Mouse (Mus musculus): Measurements from ENCODE around the gene Ccdc170. TPM values are rescaled to one million over a fixed set of nuclear protein-coding genes. Genes with fewer than 3 reads are reported as not detected.
"Not testable (repeated sequence)": the region's sequence is repeated elsewhere in the genome, so short reads cannot be mapped to it uniquely, and the experiment has no call there.

Ccdc170 gene
- polyA plus RNA-seq (2015; fragmentation: Nextera tagmentation; extraction: Ambion mirVana) = not detected in 2 replicates

DNA sequence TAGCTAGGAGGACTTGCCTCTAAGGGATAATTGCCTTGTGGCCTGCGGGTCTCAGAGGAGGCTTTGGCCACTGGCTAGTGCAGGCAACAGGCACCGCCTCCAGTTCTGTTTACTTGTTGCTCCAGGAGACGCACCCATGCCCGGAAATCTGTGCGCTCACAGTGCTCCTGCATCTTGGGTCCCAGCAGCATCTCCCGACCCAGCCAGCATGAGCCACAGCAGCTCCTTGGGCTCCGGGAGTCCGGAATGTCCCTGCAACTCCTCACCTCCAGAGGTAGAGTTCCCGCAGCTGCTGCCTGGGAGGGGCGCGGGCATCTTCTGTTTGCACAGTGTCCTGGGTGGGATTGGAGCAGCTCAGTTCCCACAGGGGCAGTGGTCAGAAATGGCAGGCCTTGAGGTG is at the start of gene Ccdc170:
Gene Ccdc170 (plus strand): TSS at position 148 of the 400 bp plus-strand sequence.
- Histone ChIP-seq H3K27me3 (no peaks in the 10 kb centered on the region), H3K9me3 (replicated peaks) (no peaks in the 10 kb centered on the region), H3K36me3 (no peaks in the 10 kb centered on the region), H3K4me1 (replicated peaks) (no peaks in the 10 kb centered on the region), H3K27ac (no peak within 1 kb of the TSS), H3K4me2 (no peak within 1 kb of the TSS), H3K9ac (no peak within 1 kb of the TSS), H3K4me3 (replicated peaks) (no peak within 1 kb of the TSS)
- ATAC-seq (ENCODE audit: low read depth) (no peak), DNase-seq (no peak)
- 58% methylated on average over 11 of the region's 11 CpGs for whole genome bisulfite sequencing (ENCODE audit: insufficient replicate concordance)

DNA sequence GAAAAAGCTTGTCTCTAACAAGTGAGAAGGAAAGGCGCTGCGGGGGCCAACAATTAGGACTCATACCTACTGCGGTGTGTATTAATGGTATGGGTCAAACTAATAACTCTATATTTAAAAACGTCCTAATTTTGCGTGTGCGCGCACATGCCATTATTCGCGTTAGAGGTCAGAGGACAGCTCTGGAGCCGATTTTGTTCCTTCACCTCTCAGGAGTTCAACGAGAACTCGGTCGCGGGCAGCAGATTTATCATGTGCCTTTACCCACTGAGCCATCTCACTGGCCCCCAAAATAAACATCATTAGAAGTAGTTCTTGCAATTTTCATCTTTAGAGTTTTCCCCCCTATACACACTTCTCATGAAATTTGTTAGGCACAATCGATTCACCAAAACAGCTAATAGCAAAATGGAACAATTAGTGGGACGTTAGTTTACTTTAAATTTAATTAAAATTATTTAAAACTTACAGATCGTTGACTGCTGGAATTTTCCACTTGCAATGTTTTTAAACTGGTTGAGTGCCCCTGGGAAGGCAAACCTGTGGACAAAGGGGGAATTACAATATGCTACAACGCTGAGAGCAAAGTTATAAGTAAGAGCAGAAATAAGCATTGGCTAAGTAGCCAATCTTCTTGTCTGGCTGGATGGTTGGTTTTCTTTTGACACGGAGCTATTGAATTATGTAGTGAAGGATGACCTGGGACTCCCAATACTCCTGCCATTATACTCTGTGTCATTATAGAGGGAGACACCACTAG is 49.1 kb upstream of the Ccdc170 start:
- Histone ChIP-seq H3K36me3 (peaks cover 32% of the 10 kb centered on the region), H3K4me3 (replicated peaks) (peak overlapping the region; percentile 76), H3K9ac (peak overlapping the region; percentile 87), H3K9me3 (replicated peaks) (no peaks in the 10 kb centered on the region), H3K27ac (peak overlapping the region; percentile 92), H3K27me3 (no peaks in the 10 kb centered on the region), H3K4me1 (replicated peaks) (peaks cover 39% of the 10 kb centered on the region), H3K4me2 (peak overlapping the region; percentile 72)
- ATAC-seq (ENCODE audit: low read depth) = no peak
- 5% methylated on average over 19 of the region's 19 CpGs for WGBS (ENCODE audit: insufficient replicate concordance)
- DNase-seq = peak; percentile 23

DNA sequence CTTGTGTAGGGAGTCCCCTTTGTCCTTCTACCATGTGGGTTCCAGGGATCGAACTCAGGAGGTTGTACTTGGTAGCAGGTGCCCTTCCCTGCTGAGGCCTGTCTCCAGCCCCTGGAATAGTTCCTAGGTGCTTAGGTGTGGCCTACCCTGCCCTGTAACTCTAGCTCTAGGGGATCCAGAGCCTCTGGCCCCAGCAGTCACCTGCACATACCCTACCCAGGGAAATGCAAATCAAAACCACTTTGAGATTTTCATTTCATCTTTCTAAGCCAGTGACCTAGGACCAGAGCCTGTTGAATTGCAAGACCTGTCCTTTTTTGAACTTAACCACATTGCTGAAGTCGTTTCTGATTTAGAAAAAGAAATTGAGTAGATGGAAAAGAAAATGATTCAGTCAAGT is 48.4 kb upstream of the Ccdc170 start:
- DNase-seq; H3K9me3 ChIP-seq (replicated peaks); H3K27me3 ChIP-seq; ATAC-seq (ENCODE audit: low read depth); H3K27ac ChIP-seq: not testable (repeated sequence)
- peak overlapping the region; percentile 87 for H3K9ac ChIP-seq
- peaks cover 39% of the 10 kb centered on the region for H3K4me1 ChIP-seq (replicated peaks)
- H3K36me3 ChIP-seq = peaks cover 33% of the 10 kb centered on the region
- H3K4me2 ChIP-seq = peak overlapping the region; percentile 72
- H3K4me3 ChIP-seq (replicated peaks) = peak overlapping the region; percentile 76
- 90% methylated on average over 2 of the region's 2 CpGs for WGBS (ENCODE audit: insufficient replicate concordance)

DNA sequence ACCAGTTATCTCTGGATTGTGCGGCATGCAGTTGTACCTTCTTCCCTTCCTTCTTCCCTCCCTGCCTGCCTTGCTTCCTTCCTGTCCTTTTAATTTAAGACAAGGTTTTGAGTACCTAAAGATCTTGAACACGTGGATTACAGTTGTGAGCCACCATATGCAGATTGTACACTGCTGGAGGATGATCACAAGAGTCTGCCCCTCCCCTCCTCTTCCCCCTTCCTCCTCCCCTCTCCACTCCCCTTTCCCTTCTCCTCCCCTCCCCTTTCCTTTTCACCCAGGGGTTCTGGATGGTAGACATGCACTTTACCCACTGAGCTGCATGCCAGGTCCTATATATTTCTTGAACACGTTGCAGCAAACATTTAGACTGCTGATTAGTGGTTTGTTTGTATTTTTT is 46.9 kb upstream of the Ccdc170 start:
- DNase-seq = no peak
- Histone ChIP-seq H3K9ac (no peak overlapping the region), H3K27ac (no peak overlapping the region), H3K4me1 (replicated peaks) (peaks cover 30% of the 10 kb centered on the region), H3K27me3 (no peaks in the 10 kb centered on the region), H3K4me3 (replicated peaks) (no peak overlapping the region), H3K9me3 (replicated peaks) (no peaks in the 10 kb centered on the region), H3K36me3 (peaks cover 48% of the 10 kb centered on the region), H3K4me2 (no peak overlapping the region)
- 65% methylated on average over 3 of the region's 3 CpGs for WGBS (ENCODE audit: insufficient replicate concordance)
- no peak for ATAC-seq (ENCODE audit: low read depth)

DNA sequence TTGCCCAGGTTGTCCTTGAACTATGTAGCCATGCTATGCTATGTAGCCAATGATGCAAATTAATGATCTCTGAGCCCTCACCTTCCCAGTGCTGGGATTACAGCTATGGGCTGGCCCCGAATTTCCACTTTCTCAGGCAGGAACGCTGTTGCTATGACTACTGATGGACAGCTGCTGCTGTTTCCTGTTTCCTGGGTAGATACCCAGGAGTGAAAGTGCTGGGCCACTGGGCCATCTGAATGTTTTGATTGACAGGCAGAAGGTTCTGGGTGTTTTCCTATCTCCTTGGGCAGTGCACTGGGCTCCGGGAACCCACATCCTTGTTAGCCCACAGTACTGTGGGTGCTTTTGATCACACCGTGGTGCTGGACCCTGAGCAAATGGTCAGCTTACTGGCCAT is 25.9 kb upstream of the Ccdc170 start:
- Histone ChIP-seq H3K9ac (no peak overlapping the region), H3K4me3 (replicated peaks) (no peak overlapping the region), H3K27me3 (no peaks in the 10 kb centered on the region), H3K9me3 (replicated peaks) (no peaks in the 10 kb centered on the region), H3K36me3 (peaks cover 34% of the 10 kb centered on the region), H3K27ac (no peak overlapping the region), H3K4me1 (replicated peaks) (no peaks in the 10 kb centered on the region), H3K4me2 (no peak overlapping the region)
- DNase-seq = no peak
- 17% methylated on average over 4 of the region's 4 CpGs for WGBS (ENCODE audit: insufficient replicate concordance)
- ATAC-seq (ENCODE audit: low read depth) = 0 out of 2 replicates have a peak, but pooled peaks have one; percentile 40

DNA sequence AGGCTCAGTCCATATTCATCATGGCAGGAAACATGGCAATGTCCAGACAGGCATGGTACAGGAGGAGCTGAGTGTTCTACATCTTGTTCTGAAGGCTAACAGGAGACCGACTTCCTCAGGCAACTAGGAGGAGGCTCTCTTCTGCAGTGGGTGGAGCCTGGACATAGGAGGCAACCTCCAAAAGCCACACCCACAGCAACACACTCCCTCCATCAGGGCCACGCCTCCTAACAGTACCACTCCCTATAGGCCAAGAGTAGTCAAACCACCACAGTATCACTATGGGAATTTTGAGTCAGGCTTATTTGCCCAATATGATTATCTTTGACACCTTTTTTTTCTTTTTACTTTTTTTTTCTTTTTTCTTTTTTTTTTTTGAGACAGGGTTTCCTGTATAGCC is 22.1 kb upstream of the Ccdc170 start:
- 74% methylated on average over 2 of the region's 2 CpGs for WGBS (ENCODE audit: insufficient replicate concordance)
- H3K4me2 ChIP-seq = no peak overlapping the region
- H3K27me3 ChIP-seq = no peaks in the 10 kb centered on the region
- no peaks in the 10 kb centered on the region for H3K9me3 ChIP-seq (replicated peaks)
- H3K4me3 ChIP-seq (replicated peaks) = no peak overlapping the region
- H3K4me1 ChIP-seq (replicated peaks) = no peaks in the 10 kb centered on the region
- ATAC-seq (ENCODE audit: low read depth) (peak; percentile 83), DNase-seq (no peak)
- peaks cover 5% of the 10 kb centered on the region for H3K36me3 ChIP-seq
- no peak overlapping the region for H3K9ac ChIP-seq
- H3K27ac ChIP-seq = no peak overlapping the region

DNA sequence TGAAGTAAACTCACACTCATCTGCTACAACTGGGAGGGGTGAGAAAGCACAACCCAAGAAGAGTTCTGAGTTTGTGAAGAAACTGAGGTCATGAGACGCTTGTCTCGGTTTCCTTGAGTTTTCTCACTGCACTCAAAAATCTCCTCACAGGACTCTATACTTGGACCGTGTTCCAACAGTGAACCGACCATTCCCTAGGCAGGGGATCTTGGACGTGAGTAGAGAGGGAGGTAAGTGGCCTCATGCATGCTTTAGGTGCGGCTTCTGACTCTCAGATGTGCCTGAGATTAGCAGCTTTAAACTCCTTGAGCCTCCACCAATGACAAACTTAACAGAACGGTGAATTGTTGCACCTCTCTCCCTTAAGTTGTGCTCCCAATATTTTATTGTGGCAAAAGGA is 16.5 kb upstream of the Ccdc170 start:
- H3K4me1 ChIP-seq (replicated peaks) = no peaks in the 10 kb centered on the region
- DNase-seq (no peak), ATAC-seq (ENCODE audit: low read depth) (no peak)
- no peak overlapping the region for H3K27ac ChIP-seq
- H3K36me3 ChIP-seq = no peaks in the 10 kb centered on the region
- H3K4me3 ChIP-seq (replicated peaks) = no peak overlapping the region
- H3K9ac ChIP-seq = no peak overlapping the region
- no peak overlapping the region for H3K4me2 ChIP-seq
- no peaks in the 10 kb centered on the region for H3K9me3 ChIP-seq (replicated peaks)
- 69% methylated on average over 7 of the region's 7 CpGs for WGBS (ENCODE audit: insufficient replicate concordance)
- no peaks in the 10 kb centered on the region for H3K27me3 ChIP-seq

DNA sequence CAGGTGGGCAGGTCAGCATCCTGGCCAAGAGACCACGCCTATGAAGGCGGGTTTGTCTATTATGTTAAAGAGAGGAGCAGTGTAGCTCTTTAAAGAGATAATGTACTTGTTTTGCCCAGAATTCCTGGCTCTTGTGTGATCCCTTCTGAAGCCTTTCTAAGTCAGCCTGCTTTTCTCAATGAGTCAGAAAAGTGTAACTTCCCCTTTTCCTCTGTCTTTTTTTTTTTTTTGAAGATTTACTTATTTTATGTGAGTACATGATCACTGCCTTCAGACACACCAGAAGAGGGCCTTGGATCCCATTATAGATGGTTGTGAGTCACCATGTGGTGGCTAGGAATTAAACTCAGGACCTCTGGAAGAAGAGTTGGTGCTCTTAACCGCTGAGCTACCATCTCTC is 12.9 kb upstream of the Ccdc170 start:
- H3K27me3 ChIP-seq = no peaks in the 10 kb centered on the region
- no peak overlapping the region for H3K4me3 ChIP-seq (replicated peaks)
- H3K4me1 ChIP-seq (replicated peaks) = no peaks in the 10 kb centered on the region
- no peaks in the 10 kb centered on the region for H3K36me3 ChIP-seq
- H3K4me2 ChIP-seq = no peak overlapping the region
- WGBS (ENCODE audit: insufficient replicate concordance) = 54% methylated on average over 3 of the region's 3 CpGs
- no peak overlapping the region for H3K9ac ChIP-seq
- H3K9me3 ChIP-seq (replicated peaks) = no peaks in the 10 kb centered on the region
- DNase-seq (no peak), ATAC-seq (ENCODE audit: low read depth) (no peak)
- no peak overlapping the region for H3K27ac ChIP-seq

DNA sequence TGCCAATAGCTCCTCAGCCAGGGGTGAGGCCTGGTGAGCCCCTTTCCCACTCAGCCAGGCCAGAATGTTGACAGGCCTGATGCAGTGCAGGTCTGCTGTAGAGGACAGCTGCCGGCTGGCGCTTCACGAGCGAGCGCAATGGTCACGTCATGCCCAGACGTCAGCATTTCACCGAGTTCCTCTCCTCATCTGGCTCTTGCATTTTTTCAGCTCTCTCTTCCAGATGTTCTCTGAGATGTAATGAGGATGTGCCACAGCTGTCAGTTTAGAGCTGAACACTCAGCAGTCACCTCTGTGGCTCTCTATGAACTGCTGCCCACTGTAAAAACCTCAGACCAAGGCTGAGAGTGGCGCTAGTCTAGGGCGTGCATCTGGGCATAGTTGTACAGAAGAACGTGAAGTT is 8.7 kb upstream of the Ccdc170 start:
- H3K4me1 ChIP-seq (replicated peaks) = no peaks in the 10 kb centered on the region
- no peak for DNase-seq
- H3K9me3 ChIP-seq (replicated peaks) = no peaks in the 10 kb centered on the region
- H3K4me2 ChIP-seq = no peak overlapping the region
- H3K27ac ChIP-seq = no peak overlapping the region
- H3K36me3 ChIP-seq = no peaks in the 10 kb centered on the region
- ATAC-seq (ENCODE audit: low read depth) = no peak
- H3K4me3 ChIP-seq (replicated peaks) = no peak overlapping the region
- H3K9ac ChIP-seq = no peak overlapping the region
- 78% methylated on average over 11 of the region's 11 CpGs for WGBS (ENCODE audit: insufficient replicate concordance)
- no peaks in the 10 kb centered on the region for H3K27me3 ChIP-seq

DNA sequence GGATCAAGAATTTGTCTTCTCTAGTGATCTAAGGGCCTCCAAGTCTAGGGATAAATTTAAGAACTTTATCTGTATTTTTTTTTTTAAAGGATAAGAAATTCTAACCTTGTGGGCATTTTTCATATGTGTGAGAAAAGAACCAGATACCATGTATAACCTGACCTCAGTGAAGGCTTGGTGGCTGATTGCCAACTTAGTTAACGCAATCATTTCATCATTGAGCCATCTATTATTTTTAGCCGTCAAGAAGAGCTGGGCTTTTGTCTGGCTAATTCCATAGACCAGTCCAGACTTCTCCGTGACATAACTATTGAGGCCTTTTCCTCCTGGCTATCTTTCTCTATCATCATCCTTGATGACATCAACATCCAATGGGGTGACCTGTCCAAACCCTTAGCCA is 6.9 kb upstream of the Ccdc170 start:
- Histone ChIP-seq H3K36me3 (no peaks in the 10 kb centered on the region), H3K27ac (no peak overlapping the region), H3K9ac (no peak overlapping the region), H3K4me3 (replicated peaks) (no peak overlapping the region), H3K27me3 (no peaks in the 10 kb centered on the region), H3K4me1 (replicated peaks) (no peaks in the 10 kb centered on the region), H3K4me2 (no peak overlapping the region), H3K9me3 (replicated peaks) (no peaks in the 10 kb centered on the region)
- ATAC-seq (ENCODE audit: low read depth) = no peak
- no peak for DNase-seq
- 85% methylated on average over 3 of the region's 3 CpGs for WGBS (ENCODE audit: insufficient replicate concordance)

DNA sequence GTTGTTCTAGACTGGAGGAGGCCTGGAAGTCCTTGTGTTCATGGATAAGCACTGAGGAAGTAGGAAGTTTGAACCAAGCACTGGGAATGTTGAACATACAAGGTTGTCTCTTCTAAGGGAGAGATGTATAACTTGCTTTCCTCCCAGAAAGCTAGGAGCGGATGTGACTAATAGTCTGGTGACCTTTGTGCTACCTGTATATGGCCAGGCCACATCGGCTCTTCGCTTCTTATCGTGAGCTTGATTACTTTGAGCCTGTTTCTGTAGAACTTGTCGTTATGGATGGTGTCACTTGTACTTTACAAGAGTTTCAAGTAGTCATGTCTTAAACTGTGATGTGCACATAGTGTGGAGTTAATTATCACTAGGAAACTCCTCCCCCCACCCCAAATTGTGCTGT is 5.7 kb upstream of the Ccdc170 start:
- WGBS (ENCODE audit: insufficient replicate concordance) = 81% methylated on average over 5 of the region's 5 CpGs
- H3K27me3 ChIP-seq = no peaks in the 10 kb centered on the region
- no peak for ATAC-seq (ENCODE audit: low read depth)
- no peak overlapping the region for H3K27ac ChIP-seq
- H3K9me3 ChIP-seq (replicated peaks) = no peaks in the 10 kb centered on the region
- H3K4me2 ChIP-seq = no peak overlapping the region
- no peak for DNase-seq
- no peak overlapping the region for H3K9ac ChIP-seq
- H3K4me3 ChIP-seq (replicated peaks) = no peak overlapping the region
- H3K36me3 ChIP-seq = no peaks in the 10 kb centered on the region
- H3K4me1 ChIP-seq (replicated peaks) = no peaks in the 10 kb centered on the region

DNA sequence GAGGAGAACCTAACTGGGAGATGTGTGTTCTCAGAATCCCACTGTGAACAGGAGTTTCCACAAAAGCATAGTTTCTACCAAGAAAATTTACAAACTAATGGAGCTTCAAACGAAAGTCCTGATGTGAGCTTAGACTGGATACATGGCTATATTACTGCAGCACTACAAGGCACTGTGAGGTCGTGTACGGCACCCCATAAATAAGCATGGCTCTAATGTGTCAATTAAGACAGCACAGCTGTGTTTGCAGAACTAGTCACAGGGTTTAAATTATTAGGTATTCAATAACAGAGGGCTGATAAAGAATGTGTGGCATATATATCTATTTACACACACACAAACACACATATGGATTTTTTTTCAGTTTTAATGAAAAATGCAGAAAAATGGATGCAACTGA is 1.4 kb upstream of the Ccdc170 start:
- no peaks in the 10 kb centered on the region for H3K9me3 ChIP-seq (replicated peaks)
- no peak overlapping the region for H3K9ac ChIP-seq
- no peak for ATAC-seq (ENCODE audit: low read depth)
- no peak for DNase-seq
- no peak overlapping the region for H3K4me3 ChIP-seq (replicated peaks)
- H3K4me1 ChIP-seq (replicated peaks) = no peaks in the 10 kb centered on the region
- no peaks in the 10 kb centered on the region for H3K36me3 ChIP-seq
- no peak overlapping the region for H3K27ac ChIP-seq
- no peaks in the 10 kb centered on the region for H3K27me3 ChIP-seq
- 66% methylated on average over 3 of the region's 3 CpGs for WGBS (ENCODE audit: insufficient replicate concordance)
- H3K4me2 ChIP-seq = no peak overlapping the region

All from liver, embryonic 13.5 days (tissue).